Mouse (Mus musculus): ENCODE results near the gene Slc9a6. TPM values are rescaled to one million over a fixed set of nuclear protein-coding genes. Genes with fewer than 3 reads are reported as not detected.

The Slc9a6 gene
- polyA plus RNA-seq, 1 experiment, result 4.2 TPM

- Histone ChIP-seq H3K4me3 (ENCODE audit: control insufficient read depth, low read depth, low read length) (no peak overlapping the region), H3K27ac (ENCODE audit: control insufficient read depth, insufficient read depth, low read depth, low read length) (no peak overlapping the region), H3K36me3 (ENCODE audit: control insufficient read depth, insufficient read depth, low read length) (no peaks in the 10 kb centered on the region), H3K27me3 (ENCODE audit: control insufficient read depth, insufficient read depth, low read length) (no peaks in the 10 kb centered on the region), H3K4me1 (ENCODE audit: control insufficient read depth, insufficient read depth, low read length) (no peaks in the 10 kb centered on the region; the same call in 1 of the 2 replicates)
- TF ChIP-seq POLR2A (IDR thresholded peaks at IDR 0.05; ENCODE audit: control insufficient read depth, low read depth, low read length) (no peak), CTCF (IDR thresholded peaks at IDR 0.05; ENCODE audit: control insufficient read depth, insufficient read depth, insufficient replicate concordance, low read depth, low read length) (no peak)
Observed at GRCm38 (mm10) chrX:56682156-56682720, 72.7 kb downstream of the Slc9a6 start.

- Histone ChIP-seq H3K27me3 (ENCODE audit: control insufficient read depth, insufficient read depth, low read length) (no peaks in the 10 kb centered on the region), H3K4me3 (ENCODE audit: control insufficient read depth, low read depth, low read length) (no peak overlapping the region), H3K4me1 (ENCODE audit: control insufficient read depth, insufficient read depth, low read length) (no peaks in the 10 kb centered on the region; the same call in 1 of the 2 replicates), H3K36me3 (ENCODE audit: control insufficient read depth, insufficient read depth, low read length) (no peaks in the 10 kb centered on the region), H3K27ac (ENCODE audit: control insufficient read depth, insufficient read depth, low read depth, low read length) (no peak overlapping the region)
- TF ChIP-seq POLR2A (IDR thresholded peaks at IDR 0.05; ENCODE audit: control insufficient read depth, low read depth, low read length) (no peak), CTCF (IDR thresholded peaks at IDR 0.05; ENCODE audit: control insufficient read depth, insufficient read depth, insufficient replicate concordance, low read depth, low read length) (no peak)
Observed at GRCm38 (mm10) chrX:56683521-56683920, 74.0 kb downstream of the Slc9a6 start.

GRCm38 (mm10) chrX:56692554-56692953 is 83.0 kb downstream of the Slc9a6 start:
- Histone ChIP-seq H3K4me3 (ENCODE audit: control insufficient read depth, low read depth, low read length) (no peak overlapping the region), H3K4me1 (ENCODE audit: control insufficient read depth, insufficient read depth, low read length) (no peaks in the 10 kb centered on the region)

DNA sequence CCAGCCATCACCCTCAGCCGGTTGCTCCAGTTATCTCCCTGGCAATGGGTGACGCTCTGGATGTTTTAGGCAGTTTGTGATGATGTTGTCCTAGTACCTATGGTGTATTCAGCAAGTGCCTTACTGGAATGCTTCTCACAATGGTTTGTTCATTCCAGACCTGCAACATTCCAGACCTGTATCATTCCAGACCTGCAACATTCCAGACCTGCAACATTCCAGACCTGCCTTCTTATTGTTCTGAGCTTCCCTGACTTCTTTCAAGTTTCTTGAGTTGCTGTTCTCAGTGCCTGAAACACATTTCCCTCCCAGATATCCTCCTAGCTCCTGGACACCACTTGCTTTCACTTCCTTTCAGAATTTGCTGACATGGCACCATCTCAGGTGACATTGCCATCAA is 85.0 kb downstream of the Slc9a6 start:
- Histone ChIP-seq H3K36me3 (ENCODE audit: control insufficient read depth, insufficient read depth, low read length) (no peaks in the 10 kb centered on the region), H3K27ac (ENCODE audit: control insufficient read depth, insufficient read depth, low read depth, low read length) (no peak overlapping the region), H3K27me3 (ENCODE audit: control insufficient read depth, insufficient read depth, low read length) (no peaks in the 10 kb centered on the region), H3K4me3 (ENCODE audit: control insufficient read depth, low read depth, low read length) (no peak overlapping the region), H3K4me1 (ENCODE audit: control insufficient read depth, insufficient read depth, low read length) (no peaks in the 10 kb centered on the region)
- no peak for TF ChIP-seq POLR2A (IDR thresholded peaks at IDR 0.05; ENCODE audit: control insufficient read depth, low read depth, low read length)
- no peak for TF ChIP-seq CTCF (IDR thresholded peaks at IDR 0.05; ENCODE audit: control insufficient read depth, insufficient read depth, insufficient replicate concordance, low read depth, low read length)

More at GRCm38 (mm10) chrX:56692554-56692953, 83.0 kb downstream of the Slc9a6 start:
- no peaks in the 10 kb centered on the region for H3K27me3 ChIP-seq (ENCODE audit: control insufficient read depth, insufficient read depth, low read length)
- TF ChIP-seq POLR2A (IDR thresholded peaks at IDR 0.05; ENCODE audit: control insufficient read depth, low read depth, low read length), result no peak
- H3K27ac ChIP-seq (ENCODE audit: control insufficient read depth, insufficient read depth, low read depth, low read length), result no peak overlapping the region
- H3K36me3 ChIP-seq (ENCODE audit: control insufficient read depth, insufficient read depth, low read length), result no peaks in the 10 kb centered on the region

GRCm38 (mm10) chrX:56697199-56697780 is 87.7 kb downstream of the Slc9a6 start:
- H3K27ac ChIP-seq (ENCODE audit: control insufficient read depth, insufficient read depth, low read depth, low read length), result no peak overlapping the region
- TF ChIP-seq POLR2A (IDR thresholded peaks at IDR 0.05; ENCODE audit: control insufficient read depth, low read depth, low read length), result no peak
- TF ChIP-seq CTCF (IDR thresholded peaks at IDR 0.05; ENCODE audit: control insufficient read depth, insufficient read depth, insufficient replicate concordance, low read depth, low read length), result no peak
- no peaks in the 10 kb centered on the region for H3K4me1 ChIP-seq (ENCODE audit: control insufficient read depth, insufficient read depth, low read length)

GRCm38 (mm10) chrX:56697886-56698285 is 88.3 kb downstream of the Slc9a6 start:
- TF ChIP-seq CTCF (IDR thresholded peaks at IDR 0.05; ENCODE audit: control insufficient read depth, insufficient read depth, insufficient replicate concordance, low read depth, low read length) (no peak), POLR2A (IDR thresholded peaks at IDR 0.05; ENCODE audit: control insufficient read depth, low read depth, low read length) (no peak)
- Histone ChIP-seq H3K27ac (ENCODE audit: control insufficient read depth, insufficient read depth, low read depth, low read length) (no peak overlapping the region), H3K4me1 (ENCODE audit: control insufficient read depth, insufficient read depth, low read length) (no peaks in the 10 kb centered on the region), H3K27me3 (ENCODE audit: control insufficient read depth, insufficient read depth, low read length) (no peaks in the 10 kb centered on the region), H3K36me3 (ENCODE audit: control insufficient read depth, insufficient read depth, low read length) (no peaks in the 10 kb centered on the region), H3K4me3 (ENCODE audit: control insufficient read depth, low read depth, low read length) (no peak overlapping the region)

More at GRCm38 (mm10) chrX:56697199-56697780, 87.7 kb downstream of the Slc9a6 start:
- H3K27me3 ChIP-seq (ENCODE audit: control insufficient read depth, insufficient read depth, low read length), result no peaks in the 10 kb centered on the region
- no peak overlapping the region for H3K4me3 ChIP-seq (ENCODE audit: control insufficient read depth, low read depth, low read length)
- H3K36me3 ChIP-seq (ENCODE audit: control insufficient read depth, insufficient read depth, low read length), result no peaks in the 10 kb centered on the region

DNA sequence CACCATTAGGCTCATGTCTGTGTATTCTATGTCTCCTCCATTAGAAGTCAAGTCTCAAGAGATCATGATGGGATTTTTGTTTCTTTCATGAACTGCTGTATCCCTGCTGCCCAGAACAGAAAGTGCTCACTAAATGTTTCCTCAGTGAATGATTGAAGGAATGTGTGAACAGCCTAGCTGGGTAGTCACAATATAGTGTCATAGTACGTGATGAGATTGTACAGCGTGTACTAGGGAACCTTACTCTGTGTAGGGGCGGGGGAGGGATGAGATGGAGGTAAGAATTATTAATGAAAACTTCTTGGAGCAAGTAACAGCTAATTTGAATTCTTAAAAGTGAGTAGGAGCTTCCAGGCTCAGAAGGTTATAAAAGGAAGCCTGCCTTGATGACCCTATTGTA is 91.7 kb downstream of the Slc9a6 start:
- TF ChIP-seq POLR2A (IDR thresholded peaks at IDR 0.05; ENCODE audit: control insufficient read depth, low read depth, low read length) (no peak), CTCF (IDR thresholded peaks at IDR 0.05; ENCODE audit: control insufficient read depth, insufficient read depth, insufficient replicate concordance, low read depth, low read length) (no peak)
- Histone ChIP-seq H3K4me3 (ENCODE audit: control insufficient read depth, low read depth, low read length) (no peak overlapping the region), H3K27ac (ENCODE audit: control insufficient read depth, insufficient read depth, low read depth, low read length) (no peak overlapping the region), H3K36me3 (ENCODE audit: control insufficient read depth, insufficient read depth, low read length) (no peaks in the 10 kb centered on the region), H3K4me1 (ENCODE audit: control insufficient read depth, insufficient read depth, low read length) (no peaks in the 10 kb centered on the region), H3K27me3 (ENCODE audit: control insufficient read depth, insufficient read depth, low read length) (no peaks in the 10 kb centered on the region)

All from testis, adult 2 months (tissue).